Mouse (Mus musculus) natural killer cell, adult 2 months (primary cell): ENCODE data around the gene Dram1.

ENCODE experiments used
- DNase-seq, 2 experiments: peaks; one replicate each; pipeline ENCODE4 v3.0.0; 2022; ENCODE audit warnings: low spot score in 2 of 2

The Dram1 gene

GRCm38 (mm10) chr10:88350687-88351086 lies 28.2 kb downstream of the Dram1 start:
- no peak for DNase-seq

DNA sequence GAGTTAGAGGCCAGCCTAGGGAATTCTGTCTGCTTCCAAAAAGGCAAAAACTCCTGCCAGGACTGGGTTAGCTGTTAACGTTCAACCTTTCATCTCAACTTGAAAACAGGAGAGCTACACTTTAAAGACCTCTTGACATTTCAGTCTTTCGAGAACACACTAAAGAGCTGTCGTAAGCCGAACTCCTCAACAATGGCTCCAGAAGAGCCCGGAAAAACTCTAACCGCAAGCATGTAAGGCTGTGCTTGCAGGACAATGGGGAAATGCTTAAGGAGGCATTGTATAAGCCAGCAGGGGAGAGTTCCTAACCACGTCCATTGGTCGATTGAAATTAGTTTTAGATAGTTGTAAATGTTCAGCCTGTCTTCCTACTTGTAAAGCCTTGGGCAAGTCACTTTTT lies 29.1 kb downstream of the Dram1 start:
- DNase-seq = no peak

- no peak for DNase-seq
Observed at GRCm38 (mm10) chr10:88346454-88347245, 32.2 kb downstream of the Dram1 start.

DNA sequence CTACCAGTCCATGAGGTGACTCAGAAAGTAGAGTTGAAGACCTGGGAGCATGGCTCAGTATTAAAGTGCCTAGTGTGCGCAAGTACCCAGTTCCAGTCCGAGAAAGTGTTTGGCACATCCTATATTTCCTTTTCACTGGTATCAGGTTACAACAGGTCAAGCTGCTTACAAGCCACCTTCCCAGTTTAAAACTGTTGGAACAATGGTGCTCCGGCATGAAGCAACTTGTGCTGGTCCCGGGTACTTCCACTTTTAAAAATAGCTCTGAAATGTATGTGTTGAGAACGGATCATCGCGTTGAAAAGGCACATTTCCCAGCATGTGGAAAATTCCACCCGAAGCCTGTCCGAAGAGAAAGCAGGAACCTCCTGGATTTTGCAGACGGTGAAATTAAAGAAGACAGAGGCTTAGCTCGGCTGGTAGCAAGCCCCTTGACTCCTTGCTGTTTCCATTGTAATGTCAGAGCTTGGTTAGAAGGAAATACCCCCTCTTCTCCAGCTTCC lies 32.9 kb downstream of the Dram1 start:
- no peak for DNase-seq

GRCm38 (mm10) chr10:88341368-88341767 lies 37.5 kb downstream of the Dram1 start:
- DNase-seq = no peak

DNA sequence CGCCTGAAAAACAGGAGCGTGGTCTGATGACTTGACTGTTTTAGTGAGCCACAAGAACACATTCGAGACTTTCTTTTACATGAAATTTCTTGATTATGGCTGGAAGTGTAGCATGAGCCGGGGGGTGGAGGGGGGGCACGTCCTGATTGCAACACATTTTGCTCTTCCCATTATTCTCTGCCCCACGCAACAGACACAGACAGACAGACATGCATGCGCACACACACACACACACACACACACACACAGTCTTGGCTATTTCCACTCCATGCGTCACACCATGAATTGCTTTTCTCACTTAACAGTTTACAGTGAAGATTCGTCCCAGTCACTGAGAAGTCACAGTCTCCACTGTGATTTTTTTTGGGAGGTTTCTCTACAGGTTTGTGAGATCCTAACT lies 38.2 kb downstream of the Dram1 start:
- no peak for DNase-seq

GRCm38 (mm10) chr10:88330695-88331094 lies 48.2 kb downstream of the Dram1 start:
- no peak for DNase-seq

DNA sequence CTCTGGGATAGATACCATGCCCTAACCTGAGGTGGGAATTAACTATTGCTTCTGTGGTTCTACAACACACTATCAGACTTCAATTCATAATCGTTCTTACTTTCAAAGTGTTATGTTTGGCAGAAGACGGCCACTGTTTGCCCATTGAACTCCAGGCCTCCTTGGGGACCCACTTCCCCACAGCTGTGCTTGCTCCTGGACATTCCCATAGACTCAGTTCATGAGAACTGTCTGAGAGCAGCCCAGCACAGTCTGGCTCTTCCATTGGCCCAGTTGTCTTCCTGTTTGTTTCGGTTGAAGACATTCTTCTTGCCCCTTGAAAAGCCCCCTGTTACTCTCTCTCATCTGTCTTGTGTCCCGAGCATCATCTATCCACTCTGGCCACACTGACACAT lies 50.8 kb downstream of the Dram1 start:
- no peak for DNase-seq

- DNase-seq = peak; percentile 62 to 63
Observed at GRCm38 (mm10) chr10:88327160-88328055, 51.5 kb downstream of the Dram1 start.

GRCm38 (mm10) chr10:88321739-88322138 lies 57.1 kb downstream of the Dram1 start:
- no peak for DNase-seq

GRCm38 (mm10) chr10:88320714-88321416 lies 58.0 kb downstream of the Dram1 start:
- DNase-seq = no peak

DNA sequence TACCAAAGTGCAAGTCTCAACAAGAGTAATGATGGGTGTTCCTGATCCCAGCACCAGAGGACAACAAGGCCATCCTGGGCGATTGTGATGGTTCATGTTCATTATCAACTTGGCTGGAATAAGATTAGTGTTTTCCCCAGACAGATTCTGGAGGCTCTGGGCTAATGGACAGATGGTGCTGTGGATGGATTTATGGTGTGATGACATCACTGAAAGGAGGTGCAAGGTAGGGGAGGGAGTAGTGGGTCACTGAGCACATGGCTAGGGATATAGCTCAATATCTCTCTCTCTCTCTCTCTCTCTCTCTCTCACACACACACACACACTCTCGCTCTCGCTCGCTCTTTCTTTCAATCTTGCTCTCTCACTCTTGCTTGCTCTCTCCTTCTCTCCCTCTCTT lies 60.7 kb downstream of the Dram1 start:
- DNase-seq = no peak

DNA sequence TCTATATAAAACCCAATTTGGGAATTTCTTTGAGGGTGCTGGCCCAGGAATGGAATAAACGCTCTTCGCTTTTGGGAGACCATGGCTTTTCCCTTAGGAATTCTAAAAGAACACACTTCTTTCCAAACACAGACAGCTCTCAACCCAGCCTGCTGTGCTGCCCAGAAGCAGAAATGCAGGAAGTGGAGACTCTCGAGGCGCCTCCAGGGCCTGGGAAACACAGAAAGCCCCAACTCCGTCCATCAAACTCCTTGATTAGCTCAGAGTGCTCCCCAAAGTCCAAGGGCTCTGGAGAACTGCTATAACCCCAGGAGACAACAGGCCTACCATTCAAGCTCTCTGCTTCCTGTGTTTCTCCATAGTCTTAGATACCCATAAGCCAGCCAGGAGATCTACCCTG lies 61.7 kb downstream of the Dram1 start:
- no peak for DNase-seq

- DNase-seq = no peak
Observed at GRCm38 (mm10) chr10:88314841-88315240, 64.0 kb downstream of the Dram1 start.

- DNase-seq = no peak
Observed at GRCm38 (mm10) chr10:88309851-88310250, 69.0 kb downstream of the Dram1 start.

- no peak for DNase-seq
Observed at GRCm38 (mm10) chr10:88306235-88306634, 72.6 kb downstream of the Dram1 start.

DNA sequence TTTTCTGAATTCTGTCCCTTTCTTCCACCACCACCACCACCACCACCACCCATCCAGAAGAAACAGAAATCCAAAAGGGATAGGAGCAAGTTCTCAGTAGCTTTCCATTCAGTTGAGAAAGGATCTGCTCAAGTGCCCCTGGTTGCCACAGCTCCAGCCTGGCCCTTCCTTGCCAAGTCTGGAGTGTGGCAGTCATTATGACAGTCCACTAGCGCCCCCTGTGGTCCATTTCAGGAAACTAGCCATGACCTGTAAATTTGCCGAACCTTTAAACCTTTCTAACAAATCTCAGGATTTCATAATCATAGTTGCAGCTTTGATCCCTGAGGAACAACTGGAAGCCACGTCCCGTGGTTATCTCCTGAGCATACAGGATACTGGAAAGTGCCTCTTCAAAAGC lies 74.6 kb downstream of the Dram1 start:
- DNase-seq = peak; percentile 3 to 25

DNA sequence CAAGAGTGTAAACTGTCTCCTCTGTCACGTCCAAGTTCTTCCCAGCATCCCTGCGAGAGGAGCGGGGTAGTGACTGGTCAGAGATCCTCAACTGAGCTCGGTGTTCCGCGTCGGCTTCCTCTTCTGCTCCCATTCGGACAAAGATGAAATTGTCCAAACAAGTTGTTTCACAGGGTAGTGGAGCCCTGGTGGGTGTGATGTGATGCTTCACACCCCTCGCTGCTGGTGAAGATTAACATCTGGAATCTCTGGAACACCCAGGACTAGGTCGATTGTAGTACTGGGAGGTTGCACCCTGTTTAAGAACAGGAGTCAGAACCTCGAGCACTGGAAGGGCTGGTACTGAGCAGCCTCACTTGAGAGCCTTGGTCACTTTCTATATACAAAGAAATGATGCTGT lies 75.8 kb downstream of the Dram1 start:
- no peak for DNase-seq

DNA sequence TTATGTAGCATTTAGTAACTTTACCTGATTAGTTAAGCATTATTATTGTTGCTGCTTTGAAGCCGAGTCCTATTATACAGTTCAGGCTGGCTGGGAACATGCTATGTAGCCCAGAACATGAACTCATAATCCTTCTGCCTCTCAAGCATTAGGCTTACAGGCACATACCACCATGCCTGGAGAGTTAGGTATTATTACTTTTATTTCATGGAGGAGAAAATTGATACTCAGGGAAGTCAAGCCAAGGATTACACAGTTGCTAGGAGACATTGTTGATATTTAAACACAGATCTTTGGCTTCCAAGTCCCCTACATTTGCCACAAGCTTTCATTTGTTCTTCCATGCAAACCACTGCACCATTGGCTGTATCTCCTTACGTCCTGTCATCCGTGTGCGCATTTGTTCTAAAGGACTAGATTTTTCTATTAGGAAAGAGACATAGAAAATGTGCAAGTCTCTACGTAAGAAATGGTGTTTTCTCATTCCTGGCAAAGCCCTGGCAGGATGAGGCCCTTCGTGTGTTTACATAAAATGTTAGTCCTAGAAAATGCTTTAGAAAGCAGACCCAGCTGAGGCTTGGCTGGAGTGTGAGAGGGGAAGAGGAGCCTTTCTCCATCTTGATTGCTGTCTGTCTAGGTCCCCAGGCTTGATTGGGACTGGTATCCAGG lies 76.9 kb downstream of the Dram1 start:
- DNase-seq = no peak

DNA sequence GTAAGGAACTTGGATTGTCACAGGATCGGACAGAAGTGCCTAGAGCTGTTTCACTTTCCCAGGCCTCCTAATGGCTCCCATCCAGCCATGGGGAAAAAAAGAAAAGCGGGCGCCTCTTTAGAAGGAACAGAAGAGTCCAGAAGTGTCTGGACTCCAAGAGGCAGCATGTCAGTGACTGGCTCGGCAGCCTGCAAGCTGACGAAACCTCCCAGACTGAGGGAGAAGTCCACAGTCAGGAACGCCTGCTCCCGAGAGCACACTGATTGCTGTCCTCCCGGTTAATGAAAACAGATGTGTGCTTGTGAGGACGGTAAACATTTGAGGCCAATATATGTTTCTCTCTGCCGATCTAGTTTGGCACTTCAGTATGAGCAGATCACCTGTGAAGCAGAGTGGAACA lies 81.9 kb downstream of the Dram1 start:
- DNase-seq = no peak

GRCm38 (mm10) chr10:88295091-88295490 lies 83.8 kb downstream of the Dram1 start:
- DNase-seq = no peak

GRCm38 (mm10) chr10:88288061-88288460 lies 90.8 kb downstream of the Dram1 start:
- DNase-seq = no peak
